In the genomic region with DNA sequence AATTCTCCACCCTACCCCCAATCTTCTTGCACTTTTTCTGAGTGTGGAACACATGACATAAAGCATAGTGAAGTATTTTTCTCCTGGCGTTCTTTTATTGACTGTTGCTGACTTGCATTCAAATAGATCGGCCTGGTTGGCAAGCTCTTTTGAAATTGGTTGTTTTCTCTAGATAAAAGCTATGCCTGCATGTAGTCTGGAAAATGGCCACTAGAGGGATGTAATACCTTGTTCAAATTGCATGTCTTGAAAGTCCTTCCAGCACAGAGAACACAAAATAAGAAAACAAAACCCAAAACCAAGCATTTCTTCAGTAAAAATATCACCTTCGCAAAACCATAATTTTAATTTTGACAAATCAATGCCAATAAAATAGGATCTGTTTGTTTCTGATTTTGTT, we compare ENCODE assay signal across 9 mouse cellular contexts.
DNase-seq lines count a peak whose midpoint lies in the region; ATAC-seq and TF ChIP-seq lines count a peak whose summit lies in the region.
"Had no signal": no experiment of that assay in that cellular context is flagged by ENCODE, and none has a peak within 500 bp of the region (broad histone marks: within the 10 kb centered on the region; RNA-seq: fewer than 3 reads in every experiment).

No protein-coding gene starts in this region.

- H3K4me1 ChIP-seq in forebrain, postnatal 0 days (ENCODE audit: insufficient read depth), result 0 out of 2 replicates have a peak, but pooled peaks cover 4% of the 10 kb centered on the region
- peaks cover 2% of the 10 kb centered on the region; the same call in 1 of the 2 replicates for H3K4me1 ChIP-seq in forebrain, embryonic 11.5 days (replicated peaks; ENCODE audit: control insufficient read depth, insufficient read depth, low read length)
- H3K4me1 ChIP-seq in midbrain, embryonic 14.5 days (ENCODE audit: control insufficient read depth, insufficient read depth, low read length), result peaks cover 17% of the 10 kb centered on the region
- peaks cover 34% of the 10 kb centered on the region for H3K4me1 ChIP-seq in midbrain, embryonic 13.5 days (replicated peaks)
- peaks cover 24% of the 10 kb centered on the region for H3K4me1 ChIP-seq in forebrain, embryonic 12.5 days

- no peaks in the 10 kb centered on the region for H3K27me3 ChIP-seq in forebrain, postnatal 0 days (ENCODE audit: insufficient read depth, low read length)
- H3K27me3 ChIP-seq in forebrain, embryonic 11.5 days (ENCODE audit: control insufficient read depth, insufficient read depth, low read length), result no peaks in the 10 kb centered on the region
- no peaks in the 10 kb centered on the region; the same call in 1 of the 2 replicates for H3K27me3 ChIP-seq in midbrain, embryonic 14.5 days (ENCODE audit: control insufficient read depth, insufficient read depth, low read length)
- no peaks in the 10 kb centered on the region for H3K27me3 ChIP-seq in midbrain, embryonic 13.5 days
- H3K27me3 ChIP-seq in forebrain, embryonic 12.5 days, result 0 out of 2 replicates have a peak, but pooled peaks cover 5% of the 10 kb centered on the region
- H3K27me3 ChIP-seq: heart, embryonic 15.5 days had no signal

- H3K27ac ChIP-seq in forebrain, postnatal 0 days (ENCODE audit: low read depth, low read length), result no peak overlapping the region
- H3K27ac ChIP-seq in forebrain, embryonic 11.5 days (ENCODE audit: low read depth, low read length), result no peak overlapping the region
- H3K27ac ChIP-seq in midbrain, embryonic 14.5 days (replicated peaks; ENCODE audit: low read depth, low read length), result no peak overlapping the region
- H3K27ac ChIP-seq in midbrain, embryonic 13.5 days, result no peak overlapping the region
- no peak overlapping the region for H3K27ac ChIP-seq in forebrain, embryonic 12.5 days
- H3K27ac ChIP-seq: heart, embryonic 15.5 days had no signal

- TF ChIP-seq CTCF in forebrain, postnatal 0 days (IDR thresholded peaks at IDR 0.05; ENCODE audit: low read depth), result peak; percentile 85

- no peaks in the 10 kb centered on the region for H3K9me3 ChIP-seq in forebrain, postnatal 0 days (ENCODE audit: low read length)
- H3K9me3 ChIP-seq in forebrain, embryonic 11.5 days (ENCODE audit: control insufficient read depth, low read length), result no peaks in the 10 kb centered on the region
- H3K9me3 ChIP-seq in midbrain, embryonic 14.5 days (ENCODE audit: control insufficient read depth, low read length), result no peaks in the 10 kb centered on the region
- H3K9me3 ChIP-seq in midbrain, embryonic 13.5 days, result no peaks in the 10 kb centered on the region
- no peaks in the 10 kb centered on the region for H3K9me3 ChIP-seq in forebrain, embryonic 12.5 days
- H3K9me3 ChIP-seq: heart, embryonic 15.5 days had no signal

- H3K9ac ChIP-seq in forebrain, postnatal 0 days, result no peak overlapping the region
- no peak overlapping the region for H3K9ac ChIP-seq in forebrain, embryonic 11.5 days (ENCODE audit: low read length)
- H3K9ac ChIP-seq in midbrain, embryonic 14.5 days (replicated peaks; ENCODE audit: low read length), result no peak overlapping the region
- H3K9ac ChIP-seq in midbrain, embryonic 13.5 days (replicated peaks), result no peak overlapping the region
- no peak overlapping the region for H3K9ac ChIP-seq in forebrain, embryonic 12.5 days
- H3K9ac ChIP-seq: heart, embryonic 15.5 days had no signal

- peak; percentile 87 for DNase-seq in forebrain, postnatal 0 days
- no peak for DNase-seq in forebrain, embryonic 11.5 days (ENCODE audit: low spot score)
- peak; percentile 91 for DNase-seq in midbrain, embryonic 14.5 days
- peak; percentile 8 for DNase-seq in cerebellum, adult 11 months
- DNase-seq in layer of hippocampus, adult 9-10 months (ENCODE audit: low spot score), result peak; percentile 63
- DNase-seq in retina, postnatal 1 day, result peak; percentile 76

- H3K36me3 ChIP-seq in forebrain, postnatal 0 days (ENCODE audit: insufficient read depth), result no peaks in the 10 kb centered on the region
- no peaks in the 10 kb centered on the region for H3K36me3 ChIP-seq in forebrain, embryonic 11.5 days (ENCODE audit: control insufficient read depth, insufficient read depth, low read length)
- no peaks in the 10 kb centered on the region for H3K36me3 ChIP-seq in midbrain, embryonic 14.5 days (ENCODE audit: control insufficient read depth, insufficient read depth, low read length)
- no peaks in the 10 kb centered on the region for H3K36me3 ChIP-seq in midbrain, embryonic 13.5 days
- H3K36me3 ChIP-seq in forebrain, embryonic 12.5 days (replicated peaks), result no peaks in the 10 kb centered on the region

- 25% methylated on average over 3 of the region's 3 CpGs for WGBS in forebrain, postnatal 0 days
- 43% methylated on average over 3 of the region's 3 CpGs for WGBS in forebrain, embryonic 11.5 days
- WGBS in midbrain, embryonic 14.5 days, result 39% methylated on average over 3 of the region's 3 CpGs
- WGBS in midbrain, embryonic 13.5 days, result 36% methylated on average over 3 of the region's 3 CpGs
- 38% methylated on average over 3 of the region's 3 CpGs for WGBS in forebrain, embryonic 12.5 days

- no peak overlapping the region for H3K4me3 ChIP-seq in forebrain, postnatal 0 days (ENCODE audit: low read depth, low read length)
- no peak overlapping the region for H3K4me3 ChIP-seq in forebrain, embryonic 11.5 days (ENCODE audit: low read depth, low read length)
- no peak overlapping the region for H3K4me3 ChIP-seq in midbrain, embryonic 14.5 days (replicated peaks; ENCODE audit: low read depth, low read length)
- no peak overlapping the region for H3K4me3 ChIP-seq in midbrain, embryonic 13.5 days (replicated peaks)
- H3K4me3 ChIP-seq in forebrain, embryonic 12.5 days (replicated peaks), result no peak overlapping the region
- H3K4me3 ChIP-seq: heart, embryonic 15.5 days had no signal

- peak; percentile 52; the same call in 1 of the 2 replicates for ATAC-seq in forebrain, postnatal 0 days
- no peak for ATAC-seq in forebrain, embryonic 11.5 days (replicated peaks; ENCODE audit: low FRiP score)
- ATAC-seq in midbrain, embryonic 14.5 days (ENCODE audit: low FRiP score, low TSS enrichment), result no peak
- no peak for ATAC-seq in midbrain, embryonic 13.5 days
- no peak for ATAC-seq in forebrain, embryonic 12.5 days (ENCODE audit: low FRiP score)

- no peak overlapping the region for H3K4me2 ChIP-seq in forebrain, postnatal 0 days (ENCODE audit: low read depth)
- no peak overlapping the region for H3K4me2 ChIP-seq in forebrain, embryonic 11.5 days (ENCODE audit: low read depth, low read length, severe bottlenecking)
- no peak overlapping the region for H3K4me2 ChIP-seq in midbrain, embryonic 14.5 days (ENCODE audit: low read length)
- no peak overlapping the region for H3K4me2 ChIP-seq in midbrain, embryonic 13.5 days (replicated peaks)
- no peak overlapping the region for H3K4me2 ChIP-seq in forebrain, embryonic 12.5 days
- H3K4me2 ChIP-seq: heart, embryonic 15.5 days had no signal
